Mouse (Mus musculus) liver, embryonic 14.5 days (tissue): ENCODE results near the gene Siah3.

Source experiments
- CTCF ChIP-seq: IDR thresholded peaks from 2 replicates; pipeline ENCODE4 v1.5.1; 2016; ENCODE audit warnings: antibody characterized with exemption, low read depth, control low read depth
- EP300 ChIP-seq: IDR thresholded peaks from 2 replicates; pipeline ENCODE4 v1.6.1; 2016; ENCODE audit warnings: antibody characterized with exemption, low read depth

DNA sequence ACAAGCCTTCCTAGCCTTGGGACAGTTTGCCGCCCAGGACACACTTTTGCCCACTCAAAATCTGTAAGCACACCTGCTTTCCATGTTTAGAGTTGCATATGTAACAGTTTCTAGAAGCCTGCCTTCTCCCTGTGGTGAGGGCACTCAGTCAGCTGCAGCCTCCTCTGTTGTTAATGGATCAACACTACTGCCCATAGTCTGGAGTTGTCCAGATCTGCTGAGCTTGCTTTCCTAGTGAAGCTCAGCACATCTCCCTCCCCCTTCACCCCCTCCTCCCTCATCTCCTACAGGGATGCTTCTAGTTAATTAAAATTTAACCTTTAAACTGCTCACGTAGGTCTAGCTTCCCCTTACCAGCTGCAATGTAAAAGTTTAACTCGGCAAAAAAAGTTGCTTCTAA lies 57.2 kb downstream of the Siah3 start:
- TF ChIP-seq EP300 (no peak), CTCF (no peak)
